Mouse (Mus musculus): ENCODE measurements around the gene Kmt5b. TPM values are rescaled to one million over a fixed set of nuclear protein-coding genes. Genes with fewer than 3 reads are reported as not detected.

Kmt5b gene
- polyA plus RNA-seq, 2 experiments from 2014 or later, result 33.1 to 38.4 TPM

DNA sequence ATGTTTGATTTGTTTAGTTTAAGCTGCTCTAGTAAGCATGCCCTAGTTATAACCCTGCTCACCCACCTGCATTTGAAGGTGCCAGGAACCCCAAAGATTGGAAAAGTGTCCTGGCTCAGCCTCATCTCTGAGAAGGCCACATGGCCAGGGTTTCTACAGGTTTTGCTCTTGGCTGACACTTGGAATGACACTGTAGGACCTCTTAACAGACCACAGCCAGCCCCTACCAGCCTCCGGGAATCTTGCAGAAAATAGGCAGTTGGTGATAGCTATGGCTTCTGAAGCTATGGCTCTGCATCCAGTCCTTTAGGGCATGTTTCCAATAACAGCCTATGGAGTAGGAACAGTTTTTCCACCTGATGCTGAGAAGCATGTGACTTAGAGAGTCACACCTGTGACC, 77.6 kb downstream of the Kmt5b start:
- ATAC-seq, result no peak

DNA sequence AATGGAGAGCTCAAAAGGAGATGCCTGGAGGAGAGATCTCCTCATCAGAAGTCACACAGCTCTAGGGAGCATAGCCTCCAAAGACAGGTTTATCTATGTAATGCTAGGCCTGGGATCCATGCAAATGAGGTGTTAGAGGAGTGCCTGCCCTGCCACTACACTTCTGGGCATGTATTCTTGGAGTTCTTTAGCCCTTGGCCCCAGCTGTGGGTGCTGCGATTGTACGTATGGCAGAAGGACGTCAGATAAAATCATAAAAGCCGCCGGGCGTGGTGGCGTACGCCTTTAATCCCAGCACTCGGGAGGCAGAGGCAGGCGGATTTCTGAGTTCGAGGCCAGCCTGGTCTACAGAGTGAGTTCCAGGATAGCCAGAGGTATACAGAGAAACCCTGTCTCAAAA, 78.1 kb downstream of the Kmt5b start:
- ATAC-seq, result no peak

DNA sequence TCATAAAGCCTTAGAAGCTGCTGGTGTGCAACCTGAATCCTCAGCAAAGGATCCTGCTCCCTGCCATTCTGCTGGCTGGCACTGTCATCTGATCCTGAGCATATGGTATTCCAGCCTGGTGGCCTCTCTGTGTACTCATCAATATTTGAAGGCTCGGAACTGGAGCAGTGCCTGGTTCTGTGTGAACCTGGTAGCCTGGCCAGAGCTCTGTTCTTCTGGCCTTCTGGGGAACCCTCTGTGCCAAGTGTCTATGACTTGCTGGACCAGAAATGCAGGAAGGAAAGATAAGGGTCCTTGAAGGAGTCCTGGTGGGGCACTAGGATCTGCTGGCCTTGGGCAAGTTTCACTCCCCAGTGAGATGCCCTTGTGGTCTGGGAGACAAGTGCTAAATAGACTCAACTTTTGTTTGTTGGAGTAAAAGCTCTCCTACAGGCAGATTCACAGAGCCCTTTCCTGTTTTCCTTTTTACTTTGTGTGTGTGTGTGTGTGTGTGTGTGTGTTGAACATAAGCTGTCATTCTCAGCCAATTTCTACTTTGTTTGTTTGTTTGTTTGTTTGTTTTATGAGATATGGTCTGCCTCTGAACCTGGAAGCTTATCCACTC, 78.7 kb downstream of the Kmt5b start:
- no peak for ATAC-seq

DNA sequence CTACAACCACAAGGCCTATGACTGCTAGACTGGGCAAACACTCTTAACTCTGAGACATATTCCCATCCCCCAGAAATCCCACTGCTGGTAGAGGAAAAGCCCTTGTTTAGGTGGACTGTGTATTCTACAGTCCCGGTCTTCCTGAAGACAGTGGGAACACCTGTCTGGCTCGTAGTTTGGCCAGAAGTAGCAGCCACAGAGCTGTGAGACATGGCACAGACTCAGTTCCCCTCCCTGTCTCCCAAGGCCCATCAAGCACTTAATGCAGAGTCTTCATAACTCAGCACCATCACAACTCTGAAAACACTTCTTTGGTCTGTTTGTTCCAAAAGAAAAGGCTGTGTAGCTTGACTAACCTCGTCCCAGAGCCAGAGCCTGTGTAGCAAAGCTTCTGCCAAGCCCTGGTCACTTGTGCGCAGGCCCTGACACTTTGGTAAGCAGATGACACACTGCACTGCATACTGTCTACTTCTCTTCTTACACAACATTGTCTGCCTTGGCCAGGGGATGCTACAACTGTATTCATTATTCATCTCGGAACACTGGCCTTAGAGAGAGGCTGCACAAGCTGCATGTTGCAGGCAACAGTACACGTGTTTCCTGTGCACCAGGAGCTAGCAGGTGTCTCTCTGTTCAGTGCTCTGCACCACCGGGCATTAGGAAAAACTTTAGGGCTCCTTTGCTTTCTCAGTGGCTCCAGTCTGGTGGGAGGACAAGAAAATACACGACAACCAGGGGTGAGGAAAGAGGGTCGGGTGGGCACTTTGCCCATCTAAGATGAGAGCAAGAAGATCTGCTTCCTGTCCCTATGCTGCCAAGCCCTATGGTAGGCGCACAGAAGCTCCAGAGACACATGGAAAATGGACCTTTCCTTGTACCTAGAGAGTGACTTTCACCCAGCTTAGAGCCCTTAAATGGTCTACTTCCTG, 79.7 kb downstream of the Kmt5b start:
- no peak for ATAC-seq

DNA sequence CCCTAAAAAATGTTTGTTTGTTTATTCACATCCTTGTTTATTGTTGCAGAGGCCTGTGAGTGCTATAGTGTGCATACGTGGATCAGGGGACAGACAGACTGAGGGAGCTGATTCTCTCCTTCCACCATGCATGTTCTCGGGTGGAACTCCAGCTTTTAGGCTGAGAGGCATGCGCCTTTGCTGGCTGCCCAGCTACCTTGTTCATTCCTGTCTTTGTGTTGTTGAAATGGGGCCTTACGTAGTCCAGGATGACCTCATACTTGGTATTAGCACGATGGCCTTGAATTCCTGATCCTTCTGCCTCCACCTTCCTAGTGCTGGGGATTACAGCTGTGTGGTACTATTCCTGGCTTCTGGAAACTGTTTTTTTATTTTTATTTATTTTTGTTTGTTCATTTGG, 80.5 kb downstream of the Kmt5b start:
- no peak for ATAC-seq

DNA sequence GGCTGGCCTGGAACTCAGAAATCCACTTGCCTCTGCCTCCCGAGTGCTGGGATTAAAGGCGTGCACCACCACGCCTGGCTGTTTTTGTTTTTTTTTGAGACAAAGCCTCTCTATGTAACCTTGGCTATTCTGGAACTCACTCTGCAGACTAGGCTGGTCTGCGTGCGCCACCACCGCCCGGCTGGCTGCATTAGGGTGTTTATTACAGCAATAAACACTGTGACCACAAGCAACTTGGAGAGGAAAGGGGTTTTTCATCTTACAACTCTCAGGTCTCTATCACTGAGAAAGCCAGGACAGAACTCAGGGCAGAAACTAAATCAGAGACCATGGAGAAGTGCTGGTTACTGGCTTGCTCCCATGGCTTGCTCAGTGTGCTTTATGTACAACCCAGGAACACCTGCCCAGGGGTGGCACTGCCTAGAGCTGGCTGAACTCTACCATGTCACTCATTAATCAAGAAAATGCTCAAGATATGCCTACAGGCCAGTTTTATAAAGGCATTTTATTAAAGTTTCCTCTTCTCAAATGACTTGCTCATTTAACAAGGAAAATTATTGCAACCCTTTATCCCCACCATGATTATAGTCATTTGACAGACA, 81.1 kb downstream of the Kmt5b start:
- ATAC-seq, result no peak

DNA sequence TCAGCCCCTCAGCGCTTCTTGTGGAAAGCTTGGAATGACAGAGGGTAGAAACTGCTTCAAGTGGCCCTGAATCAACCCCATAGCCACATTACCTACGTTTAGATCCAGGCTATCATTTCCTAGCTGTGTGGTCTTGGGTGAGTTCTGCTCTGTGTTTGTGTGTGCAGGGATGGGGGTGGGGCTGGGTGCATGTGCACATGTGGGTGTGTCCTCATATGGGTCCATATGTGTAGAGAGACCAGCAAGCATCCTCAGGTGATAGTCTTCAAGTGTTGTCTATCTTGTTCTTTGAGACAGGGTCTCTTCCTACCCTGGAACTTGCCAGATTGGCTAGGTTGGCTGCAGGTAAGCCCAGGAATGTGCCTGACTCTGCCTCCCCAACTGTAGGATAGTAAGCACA, 82.0 kb downstream of the Kmt5b start:
- no peak for ATAC-seq

DNA sequence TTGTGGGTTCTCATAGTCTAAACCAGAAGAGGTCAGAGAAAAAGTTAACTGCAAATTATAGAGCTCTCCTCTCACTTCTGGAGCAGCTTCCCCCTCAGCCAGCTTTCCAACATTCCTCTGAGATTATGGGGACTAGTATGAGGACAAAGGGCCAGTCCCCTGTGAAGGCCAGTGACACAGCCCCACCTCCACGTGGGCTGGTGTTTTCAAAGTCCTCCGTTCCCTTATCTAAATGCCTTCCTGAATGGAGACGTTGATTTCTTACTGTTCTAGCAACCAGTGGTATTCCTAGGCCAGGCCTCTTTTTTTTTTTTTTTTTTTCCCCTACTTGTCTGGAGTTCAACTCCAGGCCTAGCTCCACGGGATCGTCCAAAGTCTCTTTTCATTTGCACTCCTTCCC, 82.9 kb downstream of the Kmt5b start:
- no peak for ATAC-seq

DNA sequence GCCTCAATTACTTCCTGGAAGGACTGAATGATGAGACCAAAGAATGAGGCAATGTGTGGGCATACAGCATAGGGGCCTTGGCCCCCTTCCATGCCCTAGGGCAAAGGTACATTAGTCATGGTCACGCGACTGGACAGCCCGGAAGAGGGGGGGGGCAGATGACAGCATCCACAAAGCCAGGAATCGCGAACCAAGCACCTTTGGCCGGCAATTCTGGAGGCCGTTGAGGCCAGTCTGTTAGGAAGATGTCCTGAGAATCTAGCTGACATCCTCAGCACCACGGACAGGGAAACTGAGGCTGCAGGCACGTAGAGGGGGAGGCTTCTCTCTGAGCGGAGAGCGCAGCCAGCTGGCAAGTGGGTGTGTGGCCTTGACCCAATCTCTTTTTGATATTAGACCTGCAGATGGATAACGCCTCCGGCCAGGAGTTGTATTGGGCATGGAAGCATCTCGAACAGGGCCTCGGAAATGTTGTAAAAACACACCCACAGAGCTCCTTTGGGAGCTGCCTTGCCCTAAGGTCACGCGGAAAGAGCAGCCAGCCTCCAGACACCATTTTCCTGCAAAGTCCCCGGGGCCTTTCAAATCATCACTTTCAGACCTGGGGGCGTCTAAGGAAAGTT, 83.7 kb downstream of the Kmt5b start:
- ATAC-seq, result no peak

DNA sequence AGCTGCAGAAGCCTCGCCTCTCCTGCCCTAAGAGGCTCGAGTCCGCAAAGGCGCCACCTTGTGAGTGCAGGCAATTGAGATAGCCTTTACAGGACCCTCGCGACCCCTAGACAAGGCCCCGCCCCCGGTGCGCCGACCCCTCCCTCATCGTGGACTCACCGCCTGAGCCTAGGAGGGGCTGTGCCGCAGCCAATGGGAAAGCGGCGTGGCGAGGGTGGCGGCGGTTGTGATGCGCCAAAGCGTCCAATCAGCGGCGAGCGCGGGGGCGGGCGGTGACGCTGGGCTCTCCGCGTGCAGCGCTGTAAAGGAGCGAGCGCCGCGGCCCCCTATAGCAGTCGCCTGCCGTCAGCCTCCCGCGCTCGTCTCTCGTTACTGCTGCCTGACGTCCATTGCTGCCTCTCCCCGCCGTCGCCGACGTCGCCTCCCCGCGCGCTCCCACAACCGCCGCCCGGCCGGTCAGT, 84.3 kb downstream of the Kmt5b start, which contains the start of gene Chka:
Gene Chka (plus strand): TSS at position 272 of the 461 bp plus-strand sequence.
- ATAC-seq, result peak; percentile 99

DNA sequence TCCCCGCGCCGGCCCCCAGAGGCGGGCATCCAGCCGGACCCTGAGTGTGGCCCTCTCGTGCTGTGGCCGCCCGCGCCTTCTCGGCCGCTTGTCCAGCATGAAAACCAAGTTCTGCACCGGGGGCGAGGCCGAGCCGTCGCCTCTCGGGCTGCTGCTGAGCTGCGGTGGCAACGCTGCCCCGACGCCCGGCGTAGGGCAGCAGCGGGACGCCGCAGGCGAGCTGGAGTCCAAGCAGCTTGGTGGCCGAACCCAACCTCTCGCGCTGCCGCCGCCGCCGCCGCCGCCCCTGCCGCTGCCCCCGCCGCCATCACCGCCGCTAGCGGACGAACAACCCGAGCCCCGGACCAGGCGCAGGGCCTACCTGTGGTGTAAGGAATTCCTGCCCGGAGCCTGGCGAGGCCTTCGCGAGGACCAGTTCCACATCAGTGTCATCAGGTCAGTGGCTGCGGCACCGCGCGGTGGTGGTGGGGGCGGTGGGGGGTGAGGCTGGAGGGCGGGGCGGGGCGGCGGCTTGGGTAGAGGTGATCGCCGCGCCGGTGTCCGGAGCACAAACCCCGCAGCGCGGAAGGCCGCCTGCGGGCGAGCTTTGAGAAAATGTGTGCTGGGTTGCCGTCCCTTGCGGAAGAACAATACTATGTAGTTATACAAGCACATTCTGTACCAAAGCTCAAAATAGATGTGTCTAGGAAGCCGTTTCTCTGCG, 84.9 kb downstream of the Kmt5b start:
- ATAC-seq, result peak; percentile 1

DNA sequence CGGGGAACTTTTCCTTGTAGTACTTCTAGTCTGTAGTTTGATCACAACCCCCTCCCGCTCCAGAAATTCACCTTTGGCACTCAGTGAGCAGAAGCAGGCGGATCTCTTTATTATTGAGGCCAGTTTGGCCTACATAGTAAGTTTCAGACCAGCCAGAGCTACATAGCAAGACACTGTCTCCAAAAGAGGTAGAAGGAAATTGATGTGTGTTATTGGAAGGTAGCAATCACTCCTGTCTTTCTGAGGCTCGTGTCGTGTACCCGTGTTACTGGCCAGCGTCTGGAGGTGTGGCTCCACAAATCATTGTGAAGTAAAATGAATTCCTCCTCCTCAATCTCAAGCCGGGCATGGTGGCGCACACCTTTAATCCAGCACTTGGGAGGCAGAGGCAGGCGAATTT, 85.9 kb downstream of the Kmt5b start:
- no peak for ATAC-seq

DNA sequence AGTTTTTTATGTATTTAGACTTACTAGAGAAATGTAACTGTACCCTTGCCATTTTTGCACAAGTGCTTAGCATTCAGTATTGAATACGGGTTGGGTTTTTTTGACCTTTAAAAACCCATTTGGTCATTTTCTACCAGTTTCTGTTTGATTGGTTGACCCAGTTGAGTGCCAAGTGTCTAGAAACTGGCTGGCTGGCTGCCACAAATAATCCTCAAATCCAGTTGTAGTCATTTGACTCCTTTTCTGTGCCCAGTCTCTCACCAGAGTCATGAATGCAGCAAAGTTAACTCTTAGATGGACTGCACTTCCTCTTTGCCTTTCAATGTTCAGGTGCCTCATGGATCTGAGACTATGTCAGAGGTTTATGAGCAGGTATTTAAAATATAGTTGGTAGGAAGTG, 86.7 kb downstream of the Kmt5b start:
- no peak for ATAC-seq

DNA sequence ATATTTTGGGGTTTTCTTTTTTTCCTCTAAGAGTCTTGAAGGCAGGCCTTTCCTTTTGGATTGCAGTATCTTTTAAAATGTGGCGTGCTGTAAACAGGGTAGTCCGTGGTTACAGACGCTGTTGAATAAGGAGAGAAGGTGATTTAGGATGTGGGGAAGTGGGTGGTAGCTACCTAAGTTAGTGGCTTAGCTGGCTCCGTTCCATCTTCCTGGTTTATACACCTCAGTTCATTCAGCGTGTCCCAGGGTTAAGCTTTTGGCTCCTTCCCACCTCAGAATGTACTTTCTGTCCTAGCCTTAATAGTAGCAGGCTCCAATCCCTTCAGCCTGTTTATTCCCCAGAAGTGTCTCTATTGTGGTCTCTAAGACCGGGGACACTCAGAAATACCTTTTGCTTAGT, 87.9 kb downstream of the Kmt5b start:
- ATAC-seq, result no peak

DNA sequence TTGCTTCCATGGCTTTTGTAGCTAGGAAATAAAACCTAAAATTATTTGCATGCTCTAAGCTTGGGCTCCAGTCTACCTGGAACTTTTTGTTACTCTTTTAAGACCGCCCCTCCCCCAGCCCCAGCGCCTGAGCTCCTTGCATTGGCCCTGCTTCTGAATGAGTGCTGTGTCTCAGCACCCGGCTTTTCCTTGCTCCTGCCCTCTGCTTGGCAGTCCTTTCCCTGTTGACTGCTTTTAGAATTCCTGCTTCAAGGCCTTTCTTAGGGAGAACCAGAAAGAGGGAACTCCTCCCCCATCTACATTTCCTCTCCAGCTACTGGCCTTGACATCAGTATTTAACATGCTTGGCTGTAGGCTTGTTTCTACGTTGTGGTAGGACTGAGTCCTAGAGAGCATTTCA, 88.4 kb downstream of the Kmt5b start:
- ATAC-seq, result no peak

DNA sequence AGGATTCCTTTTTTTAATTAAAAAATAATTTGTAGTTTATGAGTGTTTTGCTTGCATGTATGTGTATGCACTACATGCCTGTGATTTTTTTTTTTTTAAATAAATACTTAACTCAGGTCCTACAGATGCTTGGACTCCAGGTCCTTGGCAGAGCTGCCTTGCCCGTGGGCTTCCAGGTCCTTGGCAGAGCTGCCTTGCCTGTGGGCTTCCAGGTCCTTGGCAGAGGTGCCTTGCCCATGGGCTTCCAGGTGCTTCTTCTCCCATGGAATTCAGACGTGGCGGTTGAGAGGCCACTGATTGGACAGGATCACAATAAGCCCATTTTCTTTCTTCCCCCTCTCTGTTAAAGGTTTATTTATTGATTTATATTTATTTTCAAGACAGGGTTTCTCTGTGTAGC, 90.0 kb downstream of the Kmt5b start:
- no peak for ATAC-seq

DNA sequence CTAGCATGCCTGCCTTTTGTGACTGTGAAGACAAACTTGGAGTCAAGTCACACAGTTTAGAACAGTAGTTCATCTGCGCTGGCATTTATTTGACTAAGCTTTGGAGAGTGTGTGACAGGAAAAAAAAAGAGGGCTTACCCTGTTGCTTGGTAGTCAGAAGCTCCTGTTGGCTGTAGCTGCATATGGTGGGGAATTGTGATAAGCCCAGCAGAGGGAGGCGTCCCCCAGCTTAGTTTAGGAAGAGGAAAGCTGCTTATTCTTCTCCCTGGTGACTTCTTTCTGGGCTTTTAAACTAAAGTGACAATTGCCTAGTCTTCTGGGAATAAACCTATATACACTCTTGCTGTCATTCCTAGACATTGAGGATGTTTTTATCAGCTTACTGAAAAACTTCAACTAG, 95.5 kb downstream of the Kmt5b start:
- no peak for ATAC-seq

DNA sequence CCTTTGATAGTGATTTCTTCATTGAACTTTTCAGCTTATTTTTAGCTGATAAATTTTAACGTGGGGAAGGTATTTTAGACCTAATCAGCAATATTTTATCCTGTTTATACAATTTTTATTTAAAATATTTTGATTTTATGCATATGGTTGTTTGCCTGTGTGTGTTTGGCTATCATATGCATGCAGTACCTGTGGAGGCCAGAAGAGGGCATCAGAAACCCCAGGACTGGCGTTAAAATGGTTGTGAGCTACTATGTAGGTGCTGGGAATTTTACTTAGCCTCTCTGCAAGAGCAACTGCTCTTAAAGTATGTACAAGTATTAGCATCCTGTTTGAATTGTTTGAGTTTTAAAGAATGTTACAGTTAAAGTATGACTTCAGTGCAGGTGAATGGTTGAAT, 97.7 kb downstream of the Kmt5b start:
- ATAC-seq, result no peak
